Mouse (Mus musculus) neural tube, embryonic 14.5 days (tissue): ENCODE measurements at regions not wholly inside any gene's neighbourhood (a gene's known extent, or its start where the extent isn't known, plus 50 kb on each side); places are given as distances from the start of the nearest gene placed in this dataset.

Source experiments
- ATAC-seq: fragments of 200-750 bp; cut with Nextera tagmentation; 2 replicates; pipeline ENCODE4 v1.8.0; 2017; ENCODE audit warnings: low read depth, mild to moderate bottlenecking, moderate TSS enrichment, moderate library complexity
- H3K27ac ChIP-seq: fragments of 300-500 bp; sonication (generic); 2 replicates; pipeline ENCODE4 v1.5.1; 2014; ENCODE audit warnings: low read depth, mild to moderate bottlenecking, control low read depth, low read length, moderate library complexity, mixed read lengths
- H3K27me3 ChIP-seq: fragments of 300-500 bp; sonication (generic); 2 replicates; pipeline ENCODE4 v1.6.1; 2014; ENCODE audit warnings: low read length; ENCODE audit not compliant: control insufficient read depth, insufficient read depth
- H3K36me3 ChIP-seq: fragments of 300-500 bp; sonication (generic); 2 replicates; pipeline ENCODE4 v1.6.1; 2014; ENCODE audit warnings: low read length, mixed read lengths; ENCODE audit not compliant: control insufficient read depth, insufficient read depth
- H3K4me1 ChIP-seq: fragments of 300-500 bp; sonication (generic); 2 replicates; pipeline ENCODE4 v1.6.1; 2014; ENCODE audit warnings: low read length; ENCODE audit not compliant: control insufficient read depth, insufficient read depth
- H3K4me2 ChIP-seq: fragments of 300-500 bp; sonication (generic); 2 replicates; pipeline ENCODE4 v1.6.1; 2014; ENCODE audit warnings: mild to moderate bottlenecking, low read depth, low read length, control low read depth
- H3K4me3 ChIP-seq: fragments of 300-500 bp; sonication (generic); 2 replicates; pipeline ENCODE4 v1.5.1; 2014; ENCODE audit warnings: low read depth, low read length, control low read depth, mixed read lengths
- H3K9ac ChIP-seq: fragments of 300-500 bp; sonication (generic); replicated peaks from 2 replicates; pipeline ENCODE4 v1.6.1; 2014; ENCODE audit warnings: low read depth, mild to moderate bottlenecking, control low read depth, low read length, mixed read lengths
- H3K9me3 ChIP-seq: fragments of 300-500 bp; sonication (generic); 2 replicates; pipeline ENCODE4 v1.6.1; 2016; ENCODE audit warnings: low read length; ENCODE audit not compliant: control insufficient read depth
- WGBS: fragments of 180-500 bp; shearing (Covaris S2); extraction: QIAGEN DNeasy Blood & Tissue Kit; methylation state at CpG from one replicate; pipeline ENCODE4 v1.1.7; 2014; 5-methylcytosine and 5-hydroxymethylcytosine counted together

GRCm38 (mm10) chr16:66005954-66006580, 191.0 kb downstream of the Vgll3 start:
- no peaks in the 10 kb centered on the region for H3K4me1 ChIP-seq
- 52% methylated on average over 7 of the region's 7 CpGs for WGBS
- H3K36me3 ChIP-seq = no peaks in the 10 kb centered on the region
- H3K27ac ChIP-seq = no peak overlapping the region
- no peaks in the 10 kb centered on the region for H3K9me3 ChIP-seq
- H3K4me3 ChIP-seq = no peak overlapping the region
- ATAC-seq = peak; percentile 44; the same call in 1 of the 2 replicates
- no peaks in the 10 kb centered on the region for H3K27me3 ChIP-seq
- no peak overlapping the region for H3K9ac ChIP-seq
- no peak overlapping the region for H3K4me2 ChIP-seq

GRCm38 (mm10) chr16:66013608-66014007, 198.6 kb downstream of the Vgll3 start:
- no peak overlapping the region for H3K27ac ChIP-seq
- no peak; the same call in 1 of the 2 replicates for ATAC-seq
- WGBS = 17% methylated on average over 2 of the region's 2 CpGs

GRCm38 (mm10) chr16:66014861-66015602, 200.0 kb downstream of the Vgll3 start:
- WGBS = 41% methylated on average over 5 of the region's 5 CpGs
- Histone ChIP-seq H3K27ac (no peak overlapping the region), H3K4me2 (no peak overlapping the region), H3K4me1 (no peaks in the 10 kb centered on the region), H3K27me3 (no peaks in the 10 kb centered on the region), H3K4me3 (no peak overlapping the region), H3K9ac (no peak overlapping the region), H3K36me3 (no peaks in the 10 kb centered on the region), H3K9me3 (no peaks in the 10 kb centered on the region)
- ATAC-seq = no peak

More at GRCm38 (mm10) chr16:66013608-66014007, 198.6 kb downstream of the Vgll3 start:
- no peak overlapping the region for H3K4me2 ChIP-seq
- no peaks in the 10 kb centered on the region for H3K27me3 ChIP-seq
- no peaks in the 10 kb centered on the region for H3K9me3 ChIP-seq
- no peak overlapping the region for H3K4me3 ChIP-seq
- H3K36me3 ChIP-seq = no peaks in the 10 kb centered on the region
- no peak overlapping the region for H3K9ac ChIP-seq
- no peaks in the 10 kb centered on the region for H3K4me1 ChIP-seq

- H3K9me3 ChIP-seq = no peaks in the 10 kb centered on the region
- no peak overlapping the region for H3K27ac ChIP-seq
- H3K27me3 ChIP-seq = no peaks in the 10 kb centered on the region
- no peak overlapping the region for H3K9ac ChIP-seq
- H3K36me3 ChIP-seq = no peaks in the 10 kb centered on the region
- no peak for ATAC-seq
- no peak overlapping the region for H3K4me3 ChIP-seq
- no peak overlapping the region for H3K4me2 ChIP-seq
- H3K4me1 ChIP-seq = no peaks in the 10 kb centered on the region
- WGBS = 91% methylated on average over 2 of the region's 2 CpGs
These were observed 202.0 kb downstream of the Vgll3 start for GRCm38 (mm10) chr16:66017040-66017439.

- H3K27me3 ChIP-seq = no peaks in the 10 kb centered on the region
- H3K9me3 ChIP-seq = no peaks in the 10 kb centered on the region
- no peaks in the 10 kb centered on the region for H3K36me3 ChIP-seq
- no peak overlapping the region for H3K9ac ChIP-seq
- 64% methylated on average over 2 of the region's 2 CpGs for WGBS
- no peak overlapping the region for H3K4me2 ChIP-seq
- H3K4me1 ChIP-seq = no peaks in the 10 kb centered on the region
- no peak overlapping the region for H3K27ac ChIP-seq
- no peak for ATAC-seq
- H3K4me3 ChIP-seq = no peak overlapping the region
These were observed 208.3 kb downstream of the Vgll3 start for GRCm38 (mm10) chr16:66023397-66023796.
